Mouse (Mus musculus): ENCODE data around the gene Ppp1r35. TPM values are rescaled to one million over a fixed set of nuclear protein-coding genes. Genes with fewer than 3 reads are reported as not detected.

Gene Ppp1r35
- total RNA-seq (2017): 9.7 and 12.8 TPM in 2 replicates

DNA sequence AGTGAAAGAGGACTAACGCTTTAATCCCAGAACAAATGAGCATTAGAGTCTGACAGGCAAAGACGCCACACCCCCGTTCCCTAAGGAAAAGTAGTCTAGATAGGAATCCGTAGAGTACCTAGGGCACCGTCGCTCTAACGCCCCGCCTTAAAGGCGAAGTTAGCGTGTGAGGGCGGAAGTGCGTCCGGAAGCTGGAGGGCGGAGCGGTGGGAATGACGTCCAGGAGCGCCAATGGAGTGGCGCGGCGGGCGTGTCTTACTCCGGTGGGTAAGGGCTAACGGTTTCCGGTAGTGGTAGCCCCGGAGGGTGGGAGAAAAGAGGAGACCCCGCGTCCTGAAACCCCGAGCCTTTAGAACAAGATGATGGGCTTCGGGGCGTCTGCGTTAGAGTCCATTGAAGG is at the start of gene Ppp1r35:
Ppp1r35 (plus strand) TSS at position 215 of the 400 bp plus-strand sequence.
- peak; percentile 92 for ATAC-seq (ENCODE audit: extremely low read depth, insufficient number of reproducible peaks, low FRiP score, poor library complexity, severe bottlenecking)

GRCm38 (mm10) chr5:137733638-137734288 is 44.9 kb upstream of the Ppp1r35 start:
- ATAC-seq (ENCODE audit: extremely low read depth, insufficient number of reproducible peaks, low FRiP score, poor library complexity, severe bottlenecking): no peak

- ATAC-seq (ENCODE audit: extremely low read depth, insufficient number of reproducible peaks, low FRiP score, poor library complexity, severe bottlenecking): no peak
Observed at GRCm38 (mm10) chr5:137734289-137735061, 44.2 kb upstream of the Ppp1r35 start.

- ATAC-seq (ENCODE audit: extremely low read depth, insufficient number of reproducible peaks, low FRiP score, poor library complexity, severe bottlenecking): no peak
Observed at GRCm38 (mm10) chr5:137737400-137737940, 41.2 kb upstream of the Ppp1r35 start.

DNA sequence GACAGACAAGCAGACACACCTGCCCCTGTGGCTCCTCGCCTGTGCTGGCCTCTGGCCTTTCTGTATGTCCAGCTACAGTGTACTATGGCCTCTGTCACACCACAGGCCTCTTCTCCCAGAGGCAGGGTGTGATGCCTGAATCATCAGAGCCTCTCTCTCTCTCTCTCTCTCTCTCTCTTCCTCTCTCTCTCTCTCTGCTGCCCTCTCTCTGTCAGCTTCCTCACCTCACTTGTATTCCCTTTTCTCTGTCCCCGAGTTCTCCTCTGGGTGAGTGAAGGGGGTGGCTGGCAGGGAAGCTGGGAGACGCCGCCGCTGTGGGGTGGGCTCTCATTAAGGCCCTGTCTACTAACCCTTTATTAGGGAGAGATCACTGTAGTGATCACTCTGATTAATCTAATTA is 40.1 kb upstream of the Ppp1r35 start:
- ATAC-seq (ENCODE audit: extremely low read depth, insufficient number of reproducible peaks, low FRiP score, poor library complexity, severe bottlenecking): no peak

DNA sequence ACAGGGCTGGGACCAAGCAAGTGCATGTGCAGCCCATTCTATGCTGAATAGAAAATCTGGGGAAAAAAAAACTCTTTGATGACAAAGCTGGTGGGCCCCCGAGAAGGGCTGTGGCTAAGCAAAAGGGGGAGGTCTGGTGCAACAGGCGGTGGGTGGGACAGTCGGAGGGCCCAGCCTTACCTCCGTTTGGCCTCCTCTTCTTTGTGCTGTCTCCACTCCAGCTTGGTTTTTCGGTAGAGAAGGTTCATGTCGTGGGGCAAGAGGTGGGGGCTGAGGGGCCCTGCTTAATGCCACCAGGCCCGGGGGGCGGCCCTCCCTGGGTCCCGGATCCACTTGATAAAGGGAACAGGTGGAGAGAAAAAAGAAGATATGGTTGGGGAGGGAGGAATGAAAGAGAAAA is 39.2 kb upstream of the Ppp1r35 start:
- no peak for ATAC-seq (ENCODE audit: extremely low read depth, insufficient number of reproducible peaks, low FRiP score, poor library complexity, severe bottlenecking)

- no peak for ATAC-seq (ENCODE audit: extremely low read depth, insufficient number of reproducible peaks, low FRiP score, poor library complexity, severe bottlenecking)
Observed at GRCm38 (mm10) chr5:137740506-137740905, 38.1 kb upstream of the Ppp1r35 start.

GRCm38 (mm10) chr5:137741023-137741931 is 37.4 kb upstream of the Ppp1r35 start, which contains the start of gene Nyap1:
TSS of gene Nyap1 (minus strand) at chr5:137741607.
- peak; percentile 39 for ATAC-seq (ENCODE audit: extremely low read depth, insufficient number of reproducible peaks, low FRiP score, poor library complexity, severe bottlenecking)

DNA sequence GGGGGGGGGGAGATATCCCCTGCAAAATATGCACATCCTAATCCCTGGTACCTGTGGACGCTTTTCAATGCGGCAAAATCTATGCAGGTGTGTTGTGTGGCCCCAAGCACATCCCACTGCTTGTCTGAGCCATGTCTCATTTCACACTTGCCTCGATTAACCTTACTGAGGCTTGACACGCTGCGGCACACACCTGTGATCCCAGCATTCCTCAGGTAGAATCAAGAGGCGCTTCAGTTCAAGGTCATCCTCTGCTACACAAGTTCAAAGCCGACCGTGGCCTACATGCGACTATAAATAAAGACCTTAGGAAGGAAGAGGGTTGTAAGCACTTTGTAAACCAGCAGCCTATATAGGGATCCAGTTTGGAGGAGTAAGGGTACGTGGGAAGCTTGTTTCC is 36.6 kb upstream of the Ppp1r35 start:
- no peak for ATAC-seq (ENCODE audit: extremely low read depth, insufficient number of reproducible peaks, low FRiP score, poor library complexity, severe bottlenecking)

DNA sequence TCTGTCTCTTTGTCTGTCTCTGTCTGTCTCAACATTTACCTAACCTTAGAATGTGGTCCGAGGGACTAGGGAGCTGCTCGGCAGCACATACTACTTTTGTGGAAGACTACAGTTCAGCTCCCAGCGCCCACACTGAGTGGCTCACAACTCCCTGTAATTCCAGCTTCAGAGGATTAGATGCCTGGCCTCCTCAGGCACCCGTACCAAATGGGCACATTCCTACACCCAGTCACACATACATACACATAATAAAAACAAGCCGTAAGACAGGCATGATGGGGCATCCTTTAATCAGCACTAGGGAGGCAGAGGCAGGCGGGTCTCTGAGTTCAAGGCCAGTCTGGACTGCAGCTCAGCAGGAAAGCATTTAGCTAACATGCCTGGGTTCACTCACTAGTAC is 35.8 kb upstream of the Ppp1r35 start:
- ATAC-seq (ENCODE audit: extremely low read depth, insufficient number of reproducible peaks, low FRiP score, poor library complexity, severe bottlenecking): no peak

- ATAC-seq (ENCODE audit: extremely low read depth, insufficient number of reproducible peaks, low FRiP score, poor library complexity, severe bottlenecking): no peak
Observed at GRCm38 (mm10) chr5:137744197-137744596, 34.5 kb upstream of the Ppp1r35 start.

GRCm38 (mm10) chr5:137745214-137746171 is 33.2 kb upstream of the Ppp1r35 start, which contains the start of gene Tsc22d4:
TSS of gene Tsc22d4 (plus strand) at chr5:137745730.
- peak; percentile 74 for ATAC-seq (ENCODE audit: extremely low read depth, insufficient number of reproducible peaks, low FRiP score, poor library complexity, severe bottlenecking)

GRCm38 (mm10) chr5:137746282-137746850 is 32.3 kb upstream of the Ppp1r35 start:
- peak; percentile 7; the same call in 1 of the 2 replicates for ATAC-seq (ENCODE audit: extremely low read depth, insufficient number of reproducible peaks, low FRiP score, poor library complexity, severe bottlenecking)

DNA sequence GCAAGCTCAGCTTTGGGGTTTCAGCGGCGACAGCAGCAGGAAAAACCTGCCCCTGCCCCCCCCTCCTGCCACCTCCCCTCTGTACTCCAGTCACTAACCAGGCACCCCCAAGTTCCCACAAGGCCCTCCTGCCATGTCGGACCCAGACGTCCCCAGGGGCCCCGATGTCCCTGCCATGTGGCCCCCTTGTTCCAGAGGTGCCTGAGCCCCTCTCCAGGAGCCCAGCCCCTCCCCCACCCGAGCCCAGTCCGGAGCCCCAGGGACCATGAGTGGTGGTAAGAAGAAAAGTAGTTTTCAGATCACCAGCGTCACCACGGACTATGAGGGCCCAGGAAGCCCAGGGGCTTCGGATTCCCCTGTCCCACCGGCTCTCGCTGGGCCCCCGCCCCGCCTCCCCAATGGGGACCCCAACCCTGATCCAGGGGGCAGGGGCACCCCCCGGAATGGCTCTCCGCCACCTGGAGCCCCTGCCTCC is 31.8 kb upstream of the Ppp1r35 start:
- ATAC-seq (ENCODE audit: extremely low read depth, insufficient number of reproducible peaks, low FRiP score, poor library complexity, severe bottlenecking): no peak

DNA sequence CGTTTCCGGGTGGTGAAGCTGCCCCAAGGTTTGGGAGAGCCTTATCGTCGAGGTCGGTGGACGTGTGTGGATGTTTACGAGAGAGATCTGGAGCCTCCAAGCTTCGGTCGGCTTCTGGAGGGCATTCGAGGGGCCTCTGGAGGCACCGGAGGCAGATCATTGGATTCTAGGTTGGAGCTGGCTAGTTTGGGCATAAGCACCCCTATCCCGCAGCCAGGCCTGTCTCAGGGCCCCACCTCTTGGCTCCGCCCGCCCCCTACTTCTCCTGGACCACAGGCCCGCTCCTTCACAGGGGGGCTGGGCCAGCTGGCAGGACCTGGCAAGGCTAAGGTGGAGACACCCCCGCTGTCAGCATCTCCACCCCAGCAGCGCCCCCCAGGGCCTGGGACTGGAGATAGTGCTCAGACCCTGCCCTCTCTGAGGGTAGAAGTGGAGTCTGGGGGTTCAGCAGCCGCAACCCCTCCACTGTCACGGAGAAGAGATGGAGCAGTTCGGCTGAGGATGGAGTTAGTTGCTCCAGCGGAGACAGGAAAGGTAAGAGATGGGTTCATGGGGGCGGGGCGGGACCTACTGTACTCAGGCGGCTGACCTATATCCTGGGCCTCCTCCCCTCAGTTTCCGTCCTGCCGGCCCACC is 31.2 kb upstream of the Ppp1r35 start:
- ATAC-seq (ENCODE audit: extremely low read depth, insufficient number of reproducible peaks, low FRiP score, poor library complexity, severe bottlenecking): no peak

DNA sequence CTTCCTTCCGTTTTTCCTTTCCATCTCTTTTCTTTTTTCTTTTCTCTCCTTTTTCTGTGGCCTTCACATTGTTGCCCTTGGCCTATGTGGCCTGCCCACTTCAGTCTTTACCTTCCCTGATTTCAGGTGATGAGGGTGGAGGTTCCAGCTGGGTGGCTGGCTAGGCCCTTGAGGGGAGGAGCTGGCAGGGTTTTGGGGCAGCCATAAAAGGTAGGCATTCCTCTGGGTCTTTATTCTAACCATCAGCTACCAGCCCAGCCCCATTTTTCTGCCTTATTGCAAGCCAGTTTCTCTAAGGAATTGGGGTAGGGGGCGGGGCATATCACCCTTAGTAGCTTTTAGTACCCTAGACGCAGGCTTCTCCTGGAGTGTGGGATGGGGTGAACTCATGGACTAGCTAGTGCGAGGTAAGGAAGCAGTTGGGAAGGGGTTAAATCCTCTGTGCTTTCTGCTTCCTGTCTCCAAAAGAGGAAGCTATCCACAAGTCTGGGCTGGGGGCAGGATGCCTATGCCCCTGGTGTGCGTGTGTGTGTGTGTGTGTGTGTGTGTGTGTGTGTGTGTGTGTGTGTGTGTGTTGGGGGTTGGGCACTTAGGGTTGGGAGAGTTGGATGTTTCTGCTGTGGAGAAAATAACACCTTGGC is 30.4 kb upstream of the Ppp1r35 start:
- ATAC-seq (ENCODE audit: extremely low read depth, insufficient number of reproducible peaks, low FRiP score, poor library complexity, severe bottlenecking): peak; percentile 47; the same call in 1 of the 2 replicates

All from neutrophil, adult 5-6 weeks (primary cell).